Mouse (Mus musculus) ovary, postnatal 10 days (tissue): Measurements from ENCODE around the gene Usp28.
A peak's percentile ranks its signal among the peaks of the same experiment; 100 is the strongest.
"Not testable (repeated sequence)": the region's sequence is repeated elsewhere in the genome, so short reads cannot be mapped to it uniquely, and the experiment has no call there.

Source experiments
- DNase-seq: peaks from one replicate; pipeline ENCODE4 v3.0.0; 2022; ENCODE audit warnings: low spot score

The Usp28 gene

DNA sequence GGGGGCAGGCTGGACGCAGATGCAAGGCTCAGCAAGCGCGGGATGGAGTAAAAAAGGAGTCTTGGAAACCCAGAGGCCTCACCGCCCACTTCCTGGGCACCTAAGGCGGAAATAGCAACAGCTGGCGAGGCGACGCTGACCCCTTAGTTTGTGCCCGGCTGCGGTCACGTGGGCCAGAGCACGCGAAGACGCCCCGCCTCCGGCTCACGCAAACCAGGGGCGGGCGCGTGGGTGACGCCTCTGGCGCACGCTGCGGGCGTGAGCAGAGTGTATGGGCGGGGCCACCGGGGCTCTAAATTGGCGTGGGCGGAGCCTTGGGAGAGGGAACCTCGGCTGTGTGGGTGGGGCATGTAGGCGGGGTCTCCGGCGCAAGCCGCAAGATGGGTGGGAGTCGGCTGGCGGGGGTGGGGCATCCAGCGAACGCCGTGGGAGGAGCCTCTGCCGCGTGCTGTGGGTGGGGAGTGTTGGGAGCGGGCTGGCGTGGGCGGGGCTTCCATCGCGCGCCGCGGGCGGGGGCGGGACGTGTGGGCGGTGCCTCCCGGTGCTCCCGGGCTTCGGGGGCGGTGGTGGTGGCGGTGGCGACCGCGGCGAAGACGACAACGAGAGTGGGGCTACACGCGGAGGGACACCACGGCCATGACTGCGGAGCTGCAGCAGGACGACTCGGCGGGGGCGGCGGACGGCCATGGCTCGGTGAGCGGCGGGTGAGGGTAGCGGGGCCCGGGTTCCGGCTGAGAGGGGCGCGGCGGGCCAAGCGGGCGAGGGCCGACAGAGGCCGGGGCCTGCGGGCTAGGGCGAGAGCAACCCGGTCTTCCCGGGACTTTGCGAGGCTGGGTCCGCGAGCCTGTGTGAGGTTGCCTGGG lies at the start of gene Usp28:
Gene Usp28, plus strand, starts transcription at position 531 of the 863 bp plus-strand sequence.
- peak; percentile 93 for DNase-seq

DNA sequence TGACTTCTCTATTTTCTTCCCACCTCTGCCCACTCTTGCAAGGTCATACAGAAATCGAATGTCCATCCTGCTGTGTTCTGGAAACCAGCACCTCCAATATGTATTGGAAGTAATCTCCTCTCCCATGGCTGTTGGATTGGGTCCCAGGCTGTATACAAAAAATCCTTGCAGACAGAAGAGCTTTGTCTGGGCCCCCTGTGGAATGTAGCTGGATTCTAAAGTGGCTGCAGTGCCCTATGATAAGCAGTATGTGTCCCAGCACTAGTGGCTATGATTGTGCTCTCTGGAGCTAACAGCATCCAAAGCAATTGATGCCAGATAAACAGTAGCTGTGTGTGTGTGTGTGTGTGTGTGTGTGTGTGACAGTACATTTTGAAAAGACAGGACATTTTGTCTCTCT lies 42.8 kb upstream of the Usp28 start:
- DNase-seq = no peak

- DNase-seq = no peak
Observed at GRCm38 (mm10) chr9:48947565-48947964, 37.6 kb upstream of the Usp28 start.

DNA sequence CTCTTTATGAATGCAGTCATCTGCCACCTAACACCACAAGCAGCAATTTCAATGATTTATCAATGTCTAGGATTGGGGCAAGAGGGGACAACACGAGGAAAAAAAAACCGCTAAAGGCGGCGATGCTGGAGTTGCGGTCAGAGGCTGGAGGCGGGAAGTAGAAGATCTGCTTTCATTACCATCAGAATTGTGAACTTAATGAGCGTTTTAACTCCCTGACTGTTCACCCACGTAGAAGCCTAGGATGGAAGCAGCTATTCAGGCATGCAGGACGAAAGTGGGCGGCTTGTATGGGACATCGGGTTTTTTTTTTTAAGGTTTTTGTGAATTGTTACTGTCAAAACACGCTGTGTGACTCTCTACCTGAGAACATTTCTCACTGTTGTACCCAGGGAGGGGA lies 23.9 kb upstream of the Usp28 start:
- no peak for DNase-seq

GRCm38 (mm10) chr9:48962131-48962530 lies 23.0 kb upstream of the Usp28 start:
- no peak for DNase-seq

DNA sequence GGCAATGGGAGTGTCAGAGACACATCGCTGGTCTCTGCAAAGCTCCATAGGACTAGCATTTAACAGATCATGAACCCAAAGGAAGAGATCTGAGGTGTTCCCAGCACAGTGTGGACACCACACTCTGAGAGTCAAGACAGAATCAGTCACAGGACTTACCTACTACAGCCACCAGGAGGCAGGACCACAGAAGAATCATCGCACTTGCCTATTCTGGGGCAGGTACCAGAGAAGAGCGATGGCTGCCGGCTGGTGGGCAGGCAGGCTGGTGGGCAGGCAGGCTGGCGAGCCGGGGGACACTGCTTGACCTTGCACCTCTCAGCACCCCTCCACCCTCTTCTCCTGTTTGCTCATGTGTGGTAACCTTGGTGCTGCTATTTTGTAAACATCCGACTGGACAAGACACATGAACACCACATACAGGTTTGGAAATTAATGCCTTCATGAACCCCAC lies 20.6 kb upstream of the Usp28 start, which contains the start of gene Htr3b:
Gene Htr3b, minus strand, starts transcription at position 404 of the 454 bp plus-strand sequence.
- no peak for DNase-seq

GRCm38 (mm10) chr9:48972494-48972893 lies 12.7 kb upstream of the Usp28 start:
- DNase-seq = no peak

DNA sequence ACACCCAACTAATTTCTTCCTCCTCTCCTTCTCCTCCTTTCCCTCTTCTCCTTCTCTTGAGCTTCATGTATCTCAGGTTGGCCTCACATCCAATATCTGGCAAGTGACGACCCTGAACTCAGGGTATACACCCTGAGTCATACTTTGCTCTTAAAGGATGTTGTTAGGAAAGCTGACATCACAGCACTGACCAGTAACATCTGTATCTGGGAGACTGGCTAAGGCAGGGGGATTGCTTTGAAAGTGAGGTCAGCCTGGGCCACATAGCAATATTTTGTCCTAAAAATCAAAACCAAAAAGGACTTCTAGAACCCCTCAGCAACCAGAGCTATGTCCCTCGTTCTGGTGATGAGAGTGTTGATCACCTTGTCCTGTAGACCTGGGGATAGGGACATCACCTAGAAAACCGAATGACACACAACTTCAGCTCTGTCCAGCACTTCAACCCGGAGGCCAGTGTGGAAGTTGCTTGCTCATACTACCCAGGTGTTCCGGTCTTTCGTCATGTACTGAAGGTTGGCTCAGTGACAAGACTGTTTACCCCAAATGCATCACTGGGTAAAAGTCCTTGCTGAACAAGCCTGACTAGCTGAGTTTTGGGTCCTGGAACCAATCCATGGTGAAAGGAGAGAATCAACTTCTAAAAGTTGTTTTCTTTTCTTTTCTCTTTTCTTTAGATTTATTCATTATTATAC lies 8.4 kb upstream of the Usp28 start:
- no peak for DNase-seq

DNA sequence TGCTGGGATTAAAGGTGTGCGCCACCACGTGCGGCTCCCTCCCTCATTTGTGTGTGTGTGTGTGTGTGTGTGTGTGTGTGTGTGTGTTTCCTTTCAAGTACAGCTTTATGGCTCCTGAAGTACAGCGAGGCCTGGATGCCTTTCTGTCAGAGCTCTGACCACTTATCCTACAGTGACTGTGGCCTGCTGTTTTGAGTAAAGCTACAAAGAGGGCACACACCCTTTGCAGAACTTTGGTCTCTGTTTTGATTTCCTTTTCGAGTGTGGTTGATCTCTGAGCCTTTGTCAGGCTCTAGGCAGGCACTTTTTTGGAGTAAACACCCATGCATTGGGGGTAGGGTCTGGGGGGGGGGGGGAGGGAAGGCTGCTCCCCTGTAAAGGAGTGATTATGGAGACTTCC lies 4.8 kb upstream of the Usp28 start:
- no peak for DNase-seq

- DNase-seq = no peak
Observed at GRCm38 (mm10) chr9:48980781-48981180, 4.4 kb upstream of the Usp28 start.

- no peak for DNase-seq
Observed at GRCm38 (mm10) chr9:48981827-48982226, 3.3 kb upstream of the Usp28 start.

DNA sequence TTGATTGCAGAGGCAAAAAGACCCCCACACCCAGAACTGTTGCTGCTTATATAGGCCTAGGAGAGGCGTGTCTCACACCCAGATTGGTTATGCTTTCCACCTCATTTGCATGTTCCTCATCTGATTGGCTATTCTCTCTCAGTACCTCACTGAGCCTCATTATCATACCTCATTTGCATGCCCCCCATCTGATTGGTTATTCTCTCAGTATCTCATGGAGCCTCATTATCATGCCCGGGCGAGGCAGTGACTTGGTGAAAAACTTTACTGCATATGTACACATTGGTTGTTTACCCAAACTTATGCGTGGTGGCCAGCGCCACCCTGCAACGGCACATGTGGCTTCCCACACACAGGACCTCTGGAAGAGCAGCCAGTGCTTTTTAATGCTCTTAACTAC lies 1.4 kb upstream of the Usp28 start:
- not testable (repeated sequence) for DNase-seq

- DNase-seq = no peak
Observed at GRCm38 (mm10) chr9:48984320-48984844, 793 bp upstream of the Usp28 start.

DNA sequence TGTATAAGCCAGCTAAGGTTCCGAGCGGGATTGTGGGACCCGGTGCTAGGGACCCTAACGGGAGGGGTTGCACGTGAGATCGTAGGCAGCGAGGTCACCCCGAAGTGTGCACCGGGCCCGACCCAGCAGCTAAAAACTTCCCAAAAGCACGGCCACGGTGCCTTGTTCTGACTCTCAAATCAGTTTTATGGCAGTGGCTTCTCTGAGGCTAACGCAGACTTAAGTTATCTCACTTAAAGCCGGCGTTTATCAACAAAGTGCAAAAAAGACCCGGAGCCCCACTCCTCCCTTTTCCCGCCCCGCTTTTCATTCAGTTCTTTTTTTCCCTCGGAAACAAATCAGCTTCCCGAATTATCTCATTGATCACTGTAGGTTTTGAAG lies 523 bp downstream of the Usp28 start:
- DNase-seq = no peak

DNA sequence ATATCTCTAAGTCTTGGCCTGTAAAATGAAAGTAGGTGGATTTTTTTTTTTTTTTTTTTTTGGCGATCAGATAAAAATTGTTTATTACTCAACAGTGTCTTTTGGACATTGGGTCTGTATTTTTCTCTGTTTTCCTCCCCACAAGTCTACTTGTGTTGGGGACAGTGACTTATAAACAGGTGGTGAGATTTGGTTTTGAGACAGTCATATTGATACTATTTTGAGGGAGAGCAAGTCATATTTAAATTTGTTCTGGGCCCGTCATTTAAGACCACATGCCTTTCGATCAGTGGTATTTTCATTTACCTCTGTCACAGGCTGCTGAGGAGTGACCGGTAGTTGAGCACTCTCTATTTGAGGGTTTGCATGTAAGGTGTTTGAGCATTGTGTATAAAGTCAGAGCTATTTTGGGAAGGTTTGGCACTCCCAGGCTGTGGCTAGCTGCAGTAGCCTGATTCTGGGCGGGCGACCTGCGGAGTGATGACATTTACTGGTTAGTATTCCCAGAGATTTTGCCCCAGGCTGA lies 1.5 kb downstream of the Usp28 start:
- no peak for DNase-seq

GRCm38 (mm10) chr9:48987201-48988101 lies 2.3 kb downstream of the Usp28 start:
- DNase-seq = no peak

- DNase-seq = no peak
Observed at GRCm38 (mm10) chr9:48991671-48992070, 6.5 kb downstream of the Usp28 start.

DNA sequence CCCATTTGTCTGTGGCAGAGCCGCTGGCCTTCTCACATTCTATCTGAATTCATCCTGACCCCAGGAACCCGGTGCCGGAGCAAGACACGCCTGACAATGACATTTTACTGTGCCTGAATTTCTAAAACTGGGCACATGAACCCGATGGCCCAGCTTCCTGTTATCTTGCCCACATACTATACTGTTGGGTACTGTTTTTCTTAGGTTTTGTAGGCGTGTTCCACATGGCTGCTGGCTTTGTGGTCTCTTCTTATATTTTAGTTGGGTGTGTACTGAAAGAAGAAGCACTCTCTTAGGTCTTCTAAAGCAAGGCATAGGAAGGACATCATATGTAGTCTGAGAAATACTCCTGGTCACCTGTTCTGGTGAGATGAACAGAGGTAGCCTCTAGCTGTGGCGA lies 9.6 kb downstream of the Usp28 start:
- no peak for DNase-seq

- DNase-seq = no peak
Observed at GRCm38 (mm10) chr9:48995735-48996134, 10.6 kb downstream of the Usp28 start.

DNA sequence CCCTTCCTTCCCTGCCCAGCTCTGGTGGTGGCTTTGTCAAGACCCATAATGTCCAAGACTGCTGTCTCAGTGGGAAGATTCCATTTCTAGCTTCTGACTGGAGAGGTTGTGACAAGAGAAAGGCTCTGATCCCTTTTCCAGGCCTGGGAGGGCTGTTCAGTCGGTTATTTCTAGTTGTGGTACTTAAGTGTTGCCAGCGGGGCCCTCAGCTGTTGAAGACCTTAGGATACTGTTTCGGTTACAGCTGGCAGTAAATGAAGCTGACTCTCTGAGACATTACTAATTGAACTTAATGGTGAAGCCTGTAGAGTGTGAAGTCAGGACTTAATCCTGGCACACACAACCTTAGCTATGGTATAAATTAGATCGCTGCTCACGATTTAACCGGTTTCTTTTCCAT lies 14.1 kb downstream of the Usp28 start:
- no peak for DNase-seq

DNA sequence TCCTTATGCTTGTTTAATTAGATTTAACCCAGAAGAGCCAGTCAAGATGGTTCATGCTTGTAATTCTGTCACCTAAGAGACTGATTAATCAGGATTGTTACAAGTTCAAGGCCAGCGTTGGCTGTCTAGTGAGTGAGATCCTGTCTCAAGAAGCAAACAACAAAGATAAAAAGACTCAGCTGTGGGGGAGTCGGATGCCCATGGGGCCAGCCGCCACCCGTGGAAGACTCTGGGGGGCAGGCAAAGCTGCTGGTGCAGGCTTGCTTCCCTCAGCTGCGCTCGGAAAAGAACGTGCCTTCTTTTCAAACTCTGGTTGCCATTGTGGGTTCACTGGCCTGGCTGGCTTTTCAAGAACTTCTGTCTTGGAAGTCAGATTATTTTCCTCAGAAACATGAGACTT lies 30.6 kb downstream of the Usp28 start:
- no peak for DNase-seq

DNA sequence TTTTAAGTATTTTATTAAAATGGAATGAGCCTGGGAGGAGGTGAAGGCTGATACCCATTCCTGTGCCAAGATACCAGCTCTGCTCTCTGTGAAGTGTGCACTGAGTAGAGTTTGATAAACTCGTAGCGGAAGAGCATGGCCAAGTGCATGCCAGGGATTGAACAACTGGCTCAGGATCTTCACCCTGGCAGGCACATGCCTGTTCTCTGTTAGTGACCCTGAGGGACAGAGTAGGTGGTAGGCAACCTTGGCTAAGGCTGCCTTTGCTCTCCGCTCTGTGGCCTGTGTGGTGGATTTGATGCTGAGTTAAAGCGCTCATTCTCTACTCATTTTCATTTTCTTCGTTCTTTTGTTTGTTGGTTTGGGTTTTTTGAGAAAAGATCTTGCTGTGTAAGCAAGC lies 36.1 kb downstream of the Usp28 start:
- DNase-seq = no peak
